Mouse (Mus musculus): ENCODE measurements around the gene Mrps36.
"Not testable (repeated sequence)": the region's sequence is repeated elsewhere in the genome, so short reads cannot be mapped to it uniquely, and the experiment has no call there.

The Mrps36 gene

GRCm38 (mm10) chr13:100731462-100732046 lies 12.9 kb downstream of the Mrps36 start:
- DNase-seq = not testable (repeated sequence)

GRCm38 (mm10) chr13:100730861-100731176 lies 13.6 kb downstream of the Mrps36 start, which contains the start of gene Cdk7:
Gene Cdk7, minus strand, starts transcription at chr13:100730939.
- peak; percentile 88 for DNase-seq

GRCm38 (mm10) chr13:100730153-100730860 lies 14.2 kb downstream of the Mrps36 start:
- no peak for DNase-seq

GRCm38 (mm10) chr13:100728530-100728929 lies 15.9 kb downstream of the Mrps36 start:
- DNase-seq = not testable (repeated sequence)

- no peak for DNase-seq
These were observed 16.4 kb downstream of the Mrps36 start for GRCm38 (mm10) chr13:100728086-100728485.

- DNase-seq = no peak
These were observed 19.3 kb downstream of the Mrps36 start for GRCm38 (mm10) chr13:100725194-100725593.

GRCm38 (mm10) chr13:100724051-100724754 lies 20.3 kb downstream of the Mrps36 start:
- DNase-seq = no peak

- DNase-seq = no peak
These were observed 22.8 kb downstream of the Mrps36 start for GRCm38 (mm10) chr13:100721656-100722055.

- DNase-seq = no peak
These were observed 29.0 kb downstream of the Mrps36 start for GRCm38 (mm10) chr13:100715467-100715866.

GRCm38 (mm10) chr13:100706206-100706605 lies 38.3 kb downstream of the Mrps36 start:
- DNase-seq = no peak

GRCm38 (mm10) chr13:100703468-100703867 lies 41.0 kb downstream of the Mrps36 start:
- no peak for DNase-seq

- DNase-seq = no peak
These were observed 45.6 kb downstream of the Mrps36 start for GRCm38 (mm10) chr13:100698866-100699265.

- DNase-seq = no peak
These were observed 46.9 kb downstream of the Mrps36 start for GRCm38 (mm10) chr13:100697541-100697940.

GRCm38 (mm10) chr13:100687513-100687912 lies 56.9 kb downstream of the Mrps36 start:
- no peak for DNase-seq

Data from right cerebral cortex, postnatal 4 days (tissue).